Mouse (Mus musculus): ENCODE data around the gene Gga1. TPM values are rescaled to one million over a fixed set of nuclear protein-coding genes. Genes with fewer than 3 reads are reported as not detected.
A peak's percentile ranks its signal among the peaks of the same experiment; 100 is the strongest.

Gga1 gene
- polyA plus RNA-seq, 1 experiment from 2014 or later: 46.5 TPM

DNA sequence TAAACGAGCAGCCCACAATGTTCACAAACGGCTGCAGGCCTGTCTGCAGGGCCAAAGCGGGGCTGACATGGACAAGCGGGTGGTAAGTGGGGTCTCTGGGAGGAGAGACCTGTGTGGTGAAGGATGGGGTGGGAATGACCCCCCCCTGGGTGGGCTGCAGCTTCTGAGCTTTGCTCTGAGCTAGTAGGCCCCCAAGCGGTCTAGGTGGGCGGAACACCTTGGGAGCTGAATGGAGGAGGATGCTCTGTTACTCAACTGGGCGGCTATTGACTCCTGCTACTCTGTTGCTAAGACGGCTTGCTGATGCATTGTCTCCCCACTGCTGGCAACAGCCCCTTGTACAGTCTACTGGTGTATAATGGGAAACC lies 24.4 kb downstream of the Gga1 start:
- H3K4me3 ChIP-seq: peak overlapping the region; percentile 83
- H3K36me3 ChIP-seq: peaks cover 42% of the 10 kb centered on the region
- H3K9me3 ChIP-seq: no peaks in the 10 kb centered on the region
- peak overlapping the region; percentile 92 for H3K4me2 ChIP-seq (replicated peaks)
- H3K27me3 ChIP-seq: no peaks in the 10 kb centered on the region
- peak overlapping the region; percentile 82; the same call in 1 of the 2 replicates for H3K27ac ChIP-seq
- 41% methylated on average over 8 of the region's 8 CpGs for WGBS
- no peak for ATAC-seq (ENCODE audit: low FRiP score, low read depth)
- H3K9ac ChIP-seq: peak overlapping the region; percentile 85
- H3K4me1 ChIP-seq: peaks cover 39% of the 10 kb centered on the region

DNA sequence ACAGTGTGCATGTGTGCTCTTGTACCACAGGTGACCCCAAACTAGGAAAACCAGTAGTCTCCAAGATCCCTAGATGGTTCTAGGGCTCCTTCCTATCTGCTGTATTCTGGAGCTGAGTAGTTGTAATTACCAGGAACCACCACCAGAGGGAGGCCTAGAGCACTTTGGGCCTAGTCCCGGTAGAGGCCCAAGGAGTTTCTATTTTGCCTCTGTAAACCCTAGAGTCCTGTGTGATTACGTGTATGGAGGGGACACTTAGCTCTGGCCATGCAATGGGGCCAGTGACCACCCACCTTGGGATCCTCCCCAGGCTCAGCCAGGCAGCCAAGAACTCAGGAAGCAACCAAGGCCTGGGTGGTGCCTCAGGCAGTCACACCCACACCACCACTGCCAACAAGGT lies 26.3 kb downstream of the Gga1 start:
- Histone ChIP-seq H3K9ac (no peak overlapping the region; the same call in 1 of the 2 replicates), H3K4me3 (no peak overlapping the region; the same call in 1 of the 2 replicates), H3K4me2 (replicated peaks) (peak overlapping the region; percentile 21; the same call in 1 of the 2 replicates), H3K27ac (no peak overlapping the region), H3K27me3 (no peaks in the 10 kb centered on the region), H3K36me3 (peaks cover 60% of the 10 kb centered on the region), H3K4me1 (peaks cover 32% of the 10 kb centered on the region), H3K9me3 (no peaks in the 10 kb centered on the region)
- ATAC-seq (ENCODE audit: low FRiP score, low read depth): no peak
- 7% methylated on average over 2 of the region's 2 CpGs for WGBS

DNA sequence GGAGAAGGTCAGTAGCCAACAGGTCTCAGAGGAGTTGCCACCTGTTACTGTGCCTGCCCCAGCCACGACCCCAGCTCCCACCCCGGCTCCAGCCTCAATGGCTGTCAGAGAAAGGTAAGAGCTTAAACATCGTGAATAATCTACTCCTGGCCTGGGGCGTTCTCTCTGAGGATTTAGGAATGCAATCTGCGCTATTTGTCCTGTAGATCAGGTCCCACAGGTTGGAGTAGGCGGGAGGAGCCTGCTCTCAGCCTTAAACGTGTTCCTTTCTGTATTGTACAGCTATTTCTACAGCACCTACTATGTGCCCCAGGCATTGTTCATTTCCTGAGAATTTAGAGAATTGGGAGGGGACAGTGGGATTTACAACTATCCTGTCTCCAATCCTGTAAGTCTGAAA lies 31.4 kb downstream of the Gga1 start:
- no peak overlapping the region for H3K9ac ChIP-seq
- no peaks in the 10 kb centered on the region for H3K9me3 ChIP-seq
- 75% methylated on average over 7 of the region's 7 CpGs for WGBS
- peaks cover 90% of the 10 kb centered on the region for H3K36me3 ChIP-seq
- H3K27me3 ChIP-seq: no peaks in the 10 kb centered on the region
- no peak overlapping the region for H3K4me3 ChIP-seq
- no peak overlapping the region for H3K27ac ChIP-seq
- ATAC-seq (ENCODE audit: low FRiP score, low read depth): no peak
- H3K4me1 ChIP-seq: peaks cover 5% of the 10 kb centered on the region; the same call in 1 of the 2 replicates
- no peak overlapping the region for H3K4me2 ChIP-seq (replicated peaks)

DNA sequence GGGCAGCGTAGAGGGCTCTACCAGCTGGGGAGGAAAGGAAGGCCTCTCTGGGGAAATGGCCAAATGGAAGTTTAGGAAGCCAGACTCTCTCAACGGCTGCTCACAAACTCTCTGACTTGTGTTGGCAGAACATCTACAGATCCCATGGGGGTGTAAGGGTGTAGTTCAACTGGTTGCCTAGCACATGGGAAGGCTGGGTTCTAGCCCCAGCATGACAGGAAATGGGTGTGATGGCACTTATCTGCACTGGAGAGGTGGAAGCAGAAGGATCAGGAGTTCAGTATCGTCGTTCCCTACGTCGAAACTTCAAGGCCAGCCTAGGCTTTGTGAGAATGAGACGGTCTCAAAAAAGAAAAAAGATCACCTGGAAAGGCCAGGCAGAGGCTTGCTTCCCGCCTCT lies 32.0 kb downstream of the Gga1 start:
- no peak overlapping the region for H3K27ac ChIP-seq
- no peaks in the 10 kb centered on the region for H3K27me3 ChIP-seq
- WGBS: 89% methylated on average over 8 of the region's 8 CpGs
- H3K9ac ChIP-seq: peak overlapping the region; percentile 31; the same call in 1 of the 2 replicates
- ATAC-seq (ENCODE audit: low FRiP score, low read depth): no peak
- no peak overlapping the region for H3K4me2 ChIP-seq (replicated peaks)
- H3K36me3 ChIP-seq: peaks cover 84% of the 10 kb centered on the region
- H3K9me3 ChIP-seq: no peaks in the 10 kb centered on the region
- peaks cover 5% of the 10 kb centered on the region; the same call in 1 of the 2 replicates for H3K4me1 ChIP-seq
- no peak overlapping the region for H3K4me3 ChIP-seq

DNA sequence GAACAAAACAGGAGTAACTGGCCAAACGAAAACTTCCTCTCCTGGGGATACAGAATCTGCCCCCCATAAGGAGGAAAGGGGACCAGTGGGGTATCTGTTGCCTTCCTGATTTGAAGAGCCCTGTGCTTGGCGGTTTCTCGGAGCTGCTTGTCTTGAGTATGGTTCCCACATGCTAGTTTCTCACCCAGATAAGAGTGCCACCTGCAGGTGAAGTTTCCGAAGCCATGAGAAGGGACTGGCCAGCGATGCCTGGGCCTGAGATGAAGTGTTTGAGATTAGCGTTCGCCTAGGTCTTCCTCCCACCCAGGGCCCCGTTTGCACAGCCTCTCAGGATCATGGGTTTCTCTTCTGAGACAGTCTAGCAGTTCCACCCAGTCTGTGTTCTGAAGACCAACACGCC lies 35.0 kb downstream of the Gga1 start:
- no peak for ATAC-seq (ENCODE audit: low FRiP score, low read depth)
- 37% methylated on average over 9 of the region's 9 CpGs for WGBS
- Histone ChIP-seq H3K27ac (no peak overlapping the region), H3K9ac (peak overlapping the region; percentile 48; the same call in 1 of the 2 replicates), H3K36me3 (peaks cover 59% of the 10 kb centered on the region), H3K4me3 (no peak overlapping the region), H3K4me2 (replicated peaks) (no peak overlapping the region), H3K9me3 (no peaks in the 10 kb centered on the region), H3K4me1 (peaks cover 28% of the 10 kb centered on the region), H3K27me3 (no peaks in the 10 kb centered on the region)

DNA sequence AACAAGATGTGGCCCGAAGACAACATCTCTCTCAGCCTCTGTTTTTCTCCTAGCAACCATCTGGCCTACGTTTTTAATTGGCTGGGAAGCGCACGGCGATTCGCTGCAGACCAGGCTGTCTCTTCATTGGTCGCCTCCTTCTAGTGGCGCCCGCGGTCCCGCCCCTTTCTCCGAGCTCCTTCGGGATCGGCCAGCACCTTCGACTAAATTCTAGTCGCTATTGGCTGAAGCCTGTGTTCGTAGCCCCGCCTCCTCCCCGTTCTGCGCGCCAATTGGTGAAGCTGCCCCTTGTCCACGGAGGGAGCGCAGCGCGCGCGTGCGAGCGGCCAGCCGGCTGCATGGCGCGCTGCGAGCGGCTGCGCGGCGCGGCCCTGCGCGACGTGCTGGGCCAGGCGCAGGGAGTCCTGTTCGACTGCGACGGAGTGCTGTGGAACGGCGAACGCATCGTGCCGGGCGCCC lies 36.7 kb downstream of the Gga1 start, which contains the start of gene Pdxp:
Pdxp (plus strand) TSS at position 288 of the 459 bp plus-strand sequence.
- peak within 1 kb of the TSS; percentile 76 for H3K4me3 ChIP-seq
- H3K27me3 ChIP-seq: no peaks in the 10 kb centered on the region
- peaks cover 49% of the 10 kb centered on the region for H3K36me3 ChIP-seq
- peak within 1 kb of the TSS; percentile 86 for H3K9ac ChIP-seq
- WGBS: under 1% methylated on average over 51 of the region's 51 CpGs
- H3K9me3 ChIP-seq: no peaks in the 10 kb centered on the region
- peaks cover 28% of the 10 kb centered on the region for H3K4me1 ChIP-seq
- ATAC-seq (ENCODE audit: low FRiP score, low read depth): peak; percentile 95
- peak within 1 kb of the TSS; percentile 92 for H3K27ac ChIP-seq
- peak within 1 kb of the TSS; percentile 96 for H3K4me2 ChIP-seq (replicated peaks)

DNA sequence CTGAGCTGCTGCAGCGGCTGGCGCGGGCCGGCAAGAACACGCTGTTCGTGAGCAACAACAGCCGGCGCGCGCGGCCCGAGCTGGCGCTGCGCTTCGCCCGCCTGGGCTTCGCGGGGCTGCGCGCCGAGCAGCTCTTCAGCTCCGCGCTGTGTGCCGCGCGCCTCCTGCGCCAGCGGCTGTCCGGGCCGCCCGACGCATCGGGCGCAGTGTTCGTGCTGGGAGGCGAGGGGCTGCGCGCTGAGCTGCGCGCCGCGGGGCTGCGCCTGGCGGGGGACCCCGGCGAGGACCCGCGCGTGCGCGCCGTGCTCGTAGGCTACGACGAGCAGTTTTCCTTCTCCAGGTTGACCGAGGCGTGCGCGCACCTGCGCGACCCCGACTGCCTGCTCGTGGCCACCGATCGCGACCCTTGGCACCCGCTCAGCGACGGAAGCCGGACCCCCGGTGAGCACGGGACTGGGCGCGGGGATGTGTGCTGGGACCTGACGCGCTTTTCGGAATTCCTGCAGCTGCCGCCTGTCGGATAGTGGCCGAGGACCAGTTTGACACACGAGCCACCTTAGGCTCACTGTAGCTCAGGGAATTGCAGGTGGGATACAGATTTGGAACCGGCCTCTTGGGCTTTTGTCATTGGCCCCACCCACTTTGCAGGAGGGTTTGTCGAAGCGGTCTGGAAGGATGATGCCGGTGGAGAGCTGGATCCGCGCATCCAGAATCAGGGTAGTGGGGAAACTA lies 37.3 kb downstream of the Gga1 start:
- peak; percentile 59 for ATAC-seq (ENCODE audit: low FRiP score, low read depth)
- peak overlapping the region; percentile 96 for H3K4me2 ChIP-seq (replicated peaks)
- under 1% methylated on average over 81 of the region's 87 CpGs for WGBS

DNA sequence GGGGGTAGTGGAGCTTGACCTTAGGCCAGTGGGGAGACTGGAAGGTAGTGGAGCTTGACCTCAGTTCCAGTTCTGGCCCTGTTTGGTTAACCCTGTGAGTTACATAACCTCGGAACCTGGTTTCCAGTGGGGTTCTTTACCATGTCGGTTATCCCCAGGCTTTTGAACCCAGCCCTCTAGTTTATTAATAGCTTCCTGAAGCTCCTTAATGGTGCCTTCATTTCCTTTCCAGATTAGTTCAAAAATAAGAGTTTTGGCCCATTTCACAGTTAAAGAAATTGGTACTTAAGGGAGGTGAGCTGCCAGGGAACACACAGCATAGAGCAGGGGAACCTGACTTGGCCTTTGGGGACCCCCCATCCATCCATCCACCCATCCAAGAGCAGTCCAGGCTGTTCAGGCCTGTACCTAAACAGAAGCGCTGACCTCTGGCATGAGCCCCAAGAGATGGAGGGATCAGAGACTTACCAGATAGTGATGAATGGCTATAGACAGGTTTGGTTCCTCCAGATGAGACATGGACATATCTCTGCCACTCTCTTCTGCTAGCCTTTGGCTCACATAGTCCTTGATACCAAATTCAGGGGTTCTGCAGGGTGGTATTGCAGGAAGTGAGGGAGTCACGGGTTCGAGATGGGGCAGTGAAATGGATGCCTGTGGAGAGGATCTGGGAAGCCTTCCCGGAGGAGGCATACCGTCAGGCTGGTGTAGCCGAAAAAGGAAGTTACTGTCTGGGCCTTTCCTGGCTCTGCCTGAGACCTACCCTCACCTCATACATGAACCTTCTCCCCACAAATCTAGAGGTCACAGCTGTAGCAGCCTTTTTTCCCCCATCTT lies 38.1 kb downstream of the Gga1 start:
- H3K4me3 ChIP-seq: peak overlapping the region; percentile 76
- H3K36me3 ChIP-seq: peaks cover 48% of the 10 kb centered on the region
- no peak for ATAC-seq (ENCODE audit: low FRiP score, low read depth)
- H3K9ac ChIP-seq: peak overlapping the region; percentile 86
- peak overlapping the region; percentile 96 for H3K4me2 ChIP-seq (replicated peaks)
- peaks cover 28% of the 10 kb centered on the region for H3K4me1 ChIP-seq
- H3K27me3 ChIP-seq: no peaks in the 10 kb centered on the region
- 44% methylated on average over 8 of the region's 8 CpGs for WGBS
- no peak overlapping the region for H3K27ac ChIP-seq
- H3K9me3 ChIP-seq: no peaks in the 10 kb centered on the region

More for the DNA sequence above, 37.3 kb downstream of the Gga1 start:
- Histone ChIP-seq H3K27me3 (no peaks in the 10 kb centered on the region), H3K4me3 (peak overlapping the region; percentile 76), H3K9me3 (no peaks in the 10 kb centered on the region), H3K36me3 (peaks cover 48% of the 10 kb centered on the region), H3K4me1 (peaks cover 28% of the 10 kb centered on the region), H3K9ac (peak overlapping the region; percentile 86), H3K27ac (peak overlapping the region; percentile 92)

DNA sequence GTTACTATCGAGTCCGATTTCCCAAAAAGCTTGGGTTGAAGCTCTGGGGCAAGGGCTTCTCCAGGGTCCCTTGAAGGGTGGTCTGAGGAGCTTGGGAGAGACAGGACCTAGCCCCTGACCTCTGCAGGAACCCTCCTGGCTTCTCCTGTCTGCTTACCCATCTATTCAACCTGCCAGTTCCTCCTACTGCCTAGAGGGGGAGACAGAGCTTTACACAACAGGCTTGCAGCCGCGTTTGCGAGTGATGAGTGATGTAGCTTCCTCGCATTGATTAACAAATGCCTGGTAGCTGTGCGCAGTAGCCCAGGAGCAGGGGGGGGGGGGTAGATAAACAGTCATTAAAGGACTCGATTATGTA lies 38.6 kb downstream of the Gga1 start:
- Histone ChIP-seq H3K4me1 (peaks cover 28% of the 10 kb centered on the region), H3K9ac (peak overlapping the region; percentile 86), H3K36me3 (peaks cover 42% of the 10 kb centered on the region), H3K4me2 (replicated peaks) (peak overlapping the region; percentile 96), H3K27me3 (no peaks in the 10 kb centered on the region), H3K9me3 (no peaks in the 10 kb centered on the region), H3K27ac (no peak overlapping the region), H3K4me3 (peak overlapping the region; percentile 76)
- no peak for ATAC-seq (ENCODE audit: low FRiP score, low read depth)
- 5% methylated on average over 8 of the region's 8 CpGs for WGBS

DNA sequence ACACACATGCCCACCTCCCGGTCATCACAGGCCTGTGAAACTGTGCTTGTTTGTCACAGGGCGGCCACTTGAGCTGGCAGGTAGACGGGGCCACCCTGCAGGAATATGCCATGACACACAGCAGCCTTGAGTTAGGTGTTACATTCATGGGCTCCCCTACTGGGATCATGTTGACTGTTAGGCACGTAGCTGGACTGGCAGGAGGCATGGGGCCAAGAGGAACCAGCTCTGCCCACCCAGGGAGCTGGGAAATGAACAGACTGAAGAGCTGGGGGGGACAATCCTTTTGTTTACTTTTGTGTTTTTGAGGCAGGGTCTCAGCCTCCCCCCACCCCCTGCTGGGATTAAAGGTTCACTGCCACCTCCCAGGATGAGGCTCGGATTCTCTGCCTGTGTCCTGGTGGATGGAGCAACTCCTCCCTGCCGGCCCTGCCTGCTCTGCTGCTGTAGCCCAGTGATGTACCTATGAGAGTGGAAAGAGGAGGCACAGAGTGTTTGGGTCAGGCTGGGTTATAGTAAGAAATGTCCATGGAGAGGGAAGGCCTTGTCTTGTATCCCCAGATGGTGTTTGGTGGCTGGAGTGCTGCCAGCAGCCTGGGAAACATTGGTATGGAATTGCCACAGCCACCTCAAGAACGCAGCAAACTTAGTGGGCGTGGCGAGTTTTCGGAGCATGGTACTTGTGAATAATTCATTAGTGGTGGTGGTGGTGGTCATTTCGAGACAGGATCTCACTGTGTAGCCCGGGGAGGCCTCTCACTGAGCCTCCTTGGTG lies 39.2 kb downstream of the Gga1 start:
- H3K9me3 ChIP-seq: no peaks in the 10 kb centered on the region
- peak overlapping the region; percentile 76 for H3K4me3 ChIP-seq
- WGBS: 55% methylated on average over 12 of the region's 12 CpGs
- H3K27ac ChIP-seq: no peak overlapping the region
- H3K9ac ChIP-seq: peak overlapping the region; percentile 64
- no peaks in the 10 kb centered on the region for H3K27me3 ChIP-seq
- H3K4me2 ChIP-seq (replicated peaks): peak overlapping the region; percentile 96
- H3K4me1 ChIP-seq: peaks cover 28% of the 10 kb centered on the region
- H3K36me3 ChIP-seq: peaks cover 36% of the 10 kb centered on the region
- no peak for ATAC-seq (ENCODE audit: low FRiP score, low read depth)

DNA sequence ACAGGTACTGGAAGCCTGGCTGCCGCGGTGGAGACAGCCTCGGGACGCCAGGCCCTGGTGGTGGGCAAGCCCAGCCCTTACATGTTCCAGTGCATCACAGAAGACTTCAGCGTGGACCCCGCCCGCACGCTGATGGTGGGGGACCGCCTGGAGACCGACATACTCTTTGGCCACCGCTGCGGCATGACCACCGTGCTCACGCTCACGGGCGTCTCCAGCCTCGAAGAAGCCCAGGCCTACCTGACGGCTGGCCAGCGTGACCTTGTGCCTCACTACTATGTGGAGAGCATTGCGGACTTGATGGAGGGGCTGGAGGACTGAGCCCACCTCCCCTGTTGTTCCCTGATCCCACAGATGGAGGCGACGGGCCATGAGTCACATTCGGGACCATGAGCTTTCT lies 41.1 kb downstream of the Gga1 start:
- Histone ChIP-seq H3K27me3 (no peaks in the 10 kb centered on the region), H3K9me3 (no peaks in the 10 kb centered on the region), H3K4me2 (replicated peaks) (no peak overlapping the region), H3K4me1 (peaks cover 28% of the 10 kb centered on the region), H3K4me3 (no peak overlapping the region), H3K36me3 (peaks cover 24% of the 10 kb centered on the region), H3K9ac (no peak overlapping the region), H3K27ac (no peak overlapping the region)
- WGBS: 87% methylated on average over 23 of the region's 23 CpGs
- ATAC-seq (ENCODE audit: low FRiP score, low read depth): no peak

Data from limb, embryonic 13.5 days (tissue).